Mouse (Mus musculus) frontal cortex, adult 2 months (tissue): ENCODE results near the gene Akap8. TPM values are rescaled to one million over a fixed set of nuclear protein-coding genes. Genes with fewer than 3 reads are reported as not detected.
A peak's percentile ranks its signal among the peaks of the same experiment; 100 is the strongest.

ENCODE experiments used
- DNase-seq, 2 experiments: peaks; one replicate each; pipeline ENCODE4 v3.0.0; 2022; ENCODE audit warnings: low spot score in 1 of 2; ENCODE audit errors: extremely low spot score in 1 of 2
- polyA plus RNA-seq: library from polyadenylated mRNA; depleted of rRNA; stranded (reverse); fragments of >200 nt; gene quantifications from 2 replicates; pipeline ENCODE4 v1.2.3, GENCODE M21; 2012

Gene Akap8
- polyA plus RNA-seq, 1 experiment, result 119 TPM

GRCm38 (mm10) chr17:32284262-32285137, 36.5 kb downstream of the Akap8 start, which contains the start of gene Brd4:
TSS of gene Brd4 (minus strand) at chr17:32284722.
- peak; percentile 79 to 91 for DNase-seq

- DNase-seq, result peak in 1 of 2 experiments; percentile 26
Observed at GRCm38 (mm10) chr17:32283771-32284221, 37.2 kb downstream of the Akap8 start.

GRCm38 (mm10) chr17:32283341-32283740, 37.7 kb downstream of the Akap8 start:
- peak in 1 of 2 experiments; percentile 14 for DNase-seq

GRCm38 (mm10) chr17:32281611-32282310, 39.3 kb downstream of the Akap8 start:
- no peak for DNase-seq

GRCm38 (mm10) chr17:32281126-32281525, 39.9 kb downstream of the Akap8 start:
- no peak for DNase-seq

- DNase-seq, result no peak
Observed at GRCm38 (mm10) chr17:32280575-32280974, 40.5 kb downstream of the Akap8 start.

- no peak for DNase-seq
Observed at GRCm38 (mm10) chr17:32277201-32277600, 43.8 kb downstream of the Akap8 start.

GRCm38 (mm10) chr17:32275568-32275967, 45.5 kb downstream of the Akap8 start:
- DNase-seq, result no peak

GRCm38 (mm10) chr17:32269151-32269550, 51.9 kb downstream of the Akap8 start:
- no peak for DNase-seq

- no peak for DNase-seq
Observed at GRCm38 (mm10) chr17:32268540-32268960, 52.5 kb downstream of the Akap8 start.

- DNase-seq, result no peak
Observed at GRCm38 (mm10) chr17:32268096-32268495, 52.9 kb downstream of the Akap8 start.

- DNase-seq, result no peak
Observed at GRCm38 (mm10) chr17:32267617-32268016, 53.4 kb downstream of the Akap8 start.

GRCm38 (mm10) chr17:32263672-32264071, 57.4 kb downstream of the Akap8 start:
- DNase-seq, result no peak

- DNase-seq, result no peak
Observed at GRCm38 (mm10) chr17:32262831-32263559, 58.0 kb downstream of the Akap8 start.

GRCm38 (mm10) chr17:32258869-32259268, 62.2 kb downstream of the Akap8 start:
- DNase-seq, result no peak

- DNase-seq, result no peak
Observed at GRCm38 (mm10) chr17:32257944-32258343, 63.1 kb downstream of the Akap8 start.

- DNase-seq, result no peak
Observed at GRCm38 (mm10) chr17:32257452-32257851, 63.6 kb downstream of the Akap8 start.

- no peak for DNase-seq
Observed at GRCm38 (mm10) chr17:32256896-32257295, 64.1 kb downstream of the Akap8 start.
